Mouse (Mus musculus) spleen, postnatal 10 days (tissue): ENCODE results near the gene Smim24.
A peak's percentile ranks its signal among the peaks of the same experiment; 100 is the strongest.

Experiments used
- DNase-seq, 2 experiments: peaks; one replicate each; pipeline ENCODE4 v3.0.0; 2021 to 2022; ENCODE audit warnings: low spot score in 2 of 2

Smim24 gene

DNA sequence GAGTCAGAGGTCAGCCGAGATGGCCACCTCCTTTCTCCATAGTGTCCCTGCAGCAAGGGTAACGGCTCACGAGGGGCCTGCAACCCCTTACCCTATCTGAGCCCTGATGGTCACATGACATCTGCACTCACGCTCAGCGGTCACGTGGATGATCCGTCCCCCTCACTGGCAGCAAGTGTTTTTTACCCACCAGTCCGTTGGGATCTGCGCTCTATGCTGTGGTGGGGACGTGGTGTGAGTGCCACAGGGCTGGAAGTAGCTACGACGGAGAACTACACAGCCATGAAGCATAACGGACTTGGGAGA lies 15.5 kb downstream of the Smim24 start:
- no peak for DNase-seq

GRCm38 (mm10) chr10:81408871-81409291 lies 16.0 kb downstream of the Smim24 start:
- DNase-seq = peak; percentile 75 to 90

- no peak for DNase-seq
Measured at GRCm38 (mm10) chr10:81409330-81409729, 16.5 kb downstream of the Smim24 start.

DNA sequence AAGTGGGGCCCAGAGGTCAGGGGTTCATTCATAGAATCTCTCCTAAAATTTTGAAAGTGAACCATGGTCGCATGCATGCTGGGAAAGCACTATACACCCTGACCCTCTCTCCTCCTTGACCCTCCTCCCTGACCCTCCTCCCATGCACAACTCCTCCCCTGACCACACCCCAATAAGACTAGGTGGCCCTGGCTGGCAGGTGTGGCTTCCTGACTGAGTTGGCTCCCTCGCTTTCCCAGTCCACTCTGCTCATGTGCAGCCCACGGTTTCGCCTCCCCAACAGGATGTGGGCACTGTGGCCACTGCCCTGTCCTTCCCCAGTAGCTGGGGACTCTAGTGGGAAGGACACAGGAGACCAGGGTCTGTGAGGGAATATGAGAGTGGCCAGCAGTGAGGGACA lies 17.5 kb downstream of the Smim24 start:
- DNase-seq = peak in 1 of 2 experiments; percentile 27

DNA sequence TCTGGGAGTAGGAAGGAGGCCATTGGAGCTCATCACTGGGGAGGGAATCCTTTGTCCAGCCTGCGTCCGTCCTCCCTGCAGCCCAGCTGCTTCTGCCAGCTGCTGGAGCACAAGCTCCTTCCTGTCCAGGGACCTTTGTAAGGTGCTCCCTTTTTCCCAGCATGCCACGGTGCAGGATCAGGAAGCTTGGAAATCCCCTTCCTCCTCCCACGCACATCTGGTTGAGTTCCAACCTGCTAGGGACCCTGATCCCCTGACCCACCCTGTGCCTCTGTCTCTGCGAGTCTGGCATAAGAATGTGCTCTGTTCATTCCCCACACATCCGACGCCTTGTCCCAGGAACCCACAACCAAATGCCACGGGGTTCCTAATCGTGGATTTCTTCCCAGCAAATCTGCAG lies 18.1 kb downstream of the Smim24 start:
- no peak for DNase-seq

DNA sequence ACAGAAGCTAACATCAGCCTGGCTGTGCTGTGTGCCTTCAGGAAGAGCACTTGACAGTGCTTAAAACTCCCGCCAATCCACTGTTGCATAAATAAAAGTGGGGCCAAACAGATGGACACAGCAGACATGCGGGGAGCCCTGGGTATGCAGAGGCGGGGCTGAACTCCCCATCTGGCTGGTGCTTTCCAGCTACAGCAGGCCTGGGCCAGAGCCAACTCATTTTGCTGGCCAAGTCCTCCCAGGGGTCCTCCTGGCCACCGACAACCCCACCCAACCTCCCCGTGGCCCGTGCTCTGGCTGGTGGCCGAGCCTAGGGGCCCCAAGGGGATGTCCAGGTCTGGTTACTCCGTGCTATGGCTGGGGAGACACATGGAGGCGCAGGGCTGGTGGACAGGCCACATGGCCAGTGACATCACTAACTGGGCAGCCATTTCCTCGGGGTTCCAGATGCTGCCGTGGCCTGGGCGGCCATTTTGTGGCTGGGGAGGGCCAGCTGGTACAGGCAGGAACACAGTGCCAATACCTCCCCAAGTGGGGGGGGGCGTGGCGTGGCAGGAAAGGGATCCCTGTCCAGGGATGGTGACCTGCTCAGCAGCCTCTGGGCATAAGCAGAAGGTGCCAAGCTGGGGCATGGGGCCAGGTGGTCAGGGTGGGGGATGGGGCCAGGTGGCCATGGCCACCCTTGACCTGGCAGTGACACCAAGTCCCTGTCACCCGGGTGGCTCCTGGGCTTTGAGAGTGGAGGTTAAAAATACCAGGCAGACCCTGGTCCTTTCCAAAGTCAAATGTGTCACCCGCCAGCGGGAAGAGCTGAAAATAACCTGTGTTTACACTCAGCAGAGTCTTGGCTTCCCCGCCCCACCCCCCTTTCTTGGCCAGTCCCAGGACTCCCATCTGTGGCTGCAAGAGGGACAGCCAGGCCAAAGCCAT lies 18.9 kb downstream of the Smim24 start:
- peak in 1 of 2 experiments; percentile 44 for DNase-seq

GRCm38 (mm10) chr10:81412586-81413309 lies 19.9 kb downstream of the Smim24 start:
- DNase-seq = no peak

- DNase-seq = peak in 1 of 2 experiments; percentile 68
Measured at GRCm38 (mm10) chr10:81413310-81414261, 20.7 kb downstream of the Smim24 start.

DNA sequence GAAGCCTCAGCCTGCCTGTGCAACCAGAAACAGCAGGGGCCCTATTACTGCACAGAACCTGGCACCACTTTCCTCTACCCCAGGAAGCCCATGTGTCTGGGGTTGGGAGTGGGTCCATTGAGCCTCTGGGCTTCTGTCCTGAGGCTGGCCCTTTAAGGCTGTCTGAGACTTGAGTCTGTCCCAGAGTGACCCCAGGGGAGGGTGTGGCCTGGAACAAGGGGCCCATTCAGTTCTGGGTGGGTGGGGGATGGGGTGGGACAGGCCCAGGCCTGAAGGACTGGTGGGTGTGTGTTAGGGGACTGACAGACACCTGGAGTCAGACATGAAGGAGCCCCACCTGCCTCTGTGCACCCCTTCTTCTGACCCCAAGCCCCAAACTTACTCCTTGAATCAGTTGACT lies 21.8 kb downstream of the Smim24 start:
- DNase-seq = no peak

DNA sequence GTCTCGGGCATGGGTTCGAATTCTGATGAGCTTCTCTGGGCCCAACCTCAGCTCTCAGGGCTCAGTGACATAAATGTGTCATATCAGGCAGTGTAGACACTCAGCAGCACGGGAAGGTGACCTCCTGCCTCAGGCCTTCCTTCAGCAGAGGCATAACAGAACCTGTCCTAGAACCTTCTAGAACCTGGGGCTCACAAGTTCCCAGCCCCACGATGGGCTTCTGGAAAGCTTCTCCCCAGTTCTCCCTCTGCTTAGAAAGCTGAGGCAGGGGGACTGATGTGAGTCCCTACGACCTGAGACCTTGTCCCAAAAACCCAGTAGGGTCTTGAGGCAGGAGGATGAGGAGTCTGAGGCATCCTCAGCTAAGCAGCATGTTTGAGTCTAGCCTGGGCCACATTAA lies 22.3 kb downstream of the Smim24 start:
- DNase-seq = no peak

GRCm38 (mm10) chr10:81415549-81416310 lies 22.9 kb downstream of the Smim24 start:
- DNase-seq = no peak

GRCm38 (mm10) chr10:81416581-81417226 lies 23.9 kb downstream of the Smim24 start:
- peak in 1 of 2 experiments; percentile 57 for DNase-seq

DNA sequence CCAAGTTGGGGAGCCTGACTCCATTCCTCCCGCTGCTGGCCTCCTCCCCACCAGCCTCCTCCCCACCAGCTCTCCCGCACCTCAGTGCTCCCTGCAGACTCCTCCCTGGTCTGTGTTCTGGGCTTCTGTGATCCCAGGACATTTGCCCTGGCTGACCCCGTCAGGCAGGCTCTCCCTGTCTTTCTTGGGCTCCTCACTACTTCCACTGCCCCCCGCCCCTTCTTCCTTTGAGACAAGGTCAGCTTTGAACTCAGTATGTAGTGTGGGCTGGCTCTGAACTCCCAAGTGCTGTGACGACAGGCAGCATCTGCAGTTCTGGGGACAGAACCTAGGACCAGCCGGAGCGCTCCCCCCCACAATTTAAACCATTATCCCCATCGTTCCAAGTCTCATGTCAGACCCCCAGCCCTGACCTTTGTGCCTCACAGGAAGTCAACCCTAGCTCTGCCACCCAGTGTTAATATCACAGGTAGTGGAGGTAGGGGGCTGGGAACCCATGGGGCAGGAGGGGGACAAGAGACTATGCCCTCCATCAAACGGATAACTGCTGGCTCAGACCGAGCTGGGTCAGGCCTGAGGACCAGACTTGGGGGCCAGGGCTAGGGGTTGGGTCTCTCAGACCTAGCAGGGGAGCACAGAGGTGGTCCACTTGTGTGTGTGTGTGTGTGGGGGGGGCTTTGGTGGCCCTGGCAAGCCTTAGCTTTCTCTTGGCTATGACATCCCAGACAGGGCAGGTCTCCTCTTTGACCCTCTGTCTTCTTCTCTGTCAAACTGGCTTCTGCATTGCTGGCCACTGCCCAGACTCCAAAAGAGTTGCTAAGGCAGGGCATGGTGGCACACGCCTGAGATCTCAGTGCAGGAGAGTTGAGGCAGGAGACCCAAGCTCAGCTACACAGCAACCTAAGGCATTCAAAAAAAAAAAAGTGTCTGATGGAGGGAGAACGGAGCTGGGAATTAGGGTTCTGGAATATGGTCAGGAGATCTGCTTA lies 24.7 kb downstream of the Smim24 start:
- DNase-seq = no peak

DNA sequence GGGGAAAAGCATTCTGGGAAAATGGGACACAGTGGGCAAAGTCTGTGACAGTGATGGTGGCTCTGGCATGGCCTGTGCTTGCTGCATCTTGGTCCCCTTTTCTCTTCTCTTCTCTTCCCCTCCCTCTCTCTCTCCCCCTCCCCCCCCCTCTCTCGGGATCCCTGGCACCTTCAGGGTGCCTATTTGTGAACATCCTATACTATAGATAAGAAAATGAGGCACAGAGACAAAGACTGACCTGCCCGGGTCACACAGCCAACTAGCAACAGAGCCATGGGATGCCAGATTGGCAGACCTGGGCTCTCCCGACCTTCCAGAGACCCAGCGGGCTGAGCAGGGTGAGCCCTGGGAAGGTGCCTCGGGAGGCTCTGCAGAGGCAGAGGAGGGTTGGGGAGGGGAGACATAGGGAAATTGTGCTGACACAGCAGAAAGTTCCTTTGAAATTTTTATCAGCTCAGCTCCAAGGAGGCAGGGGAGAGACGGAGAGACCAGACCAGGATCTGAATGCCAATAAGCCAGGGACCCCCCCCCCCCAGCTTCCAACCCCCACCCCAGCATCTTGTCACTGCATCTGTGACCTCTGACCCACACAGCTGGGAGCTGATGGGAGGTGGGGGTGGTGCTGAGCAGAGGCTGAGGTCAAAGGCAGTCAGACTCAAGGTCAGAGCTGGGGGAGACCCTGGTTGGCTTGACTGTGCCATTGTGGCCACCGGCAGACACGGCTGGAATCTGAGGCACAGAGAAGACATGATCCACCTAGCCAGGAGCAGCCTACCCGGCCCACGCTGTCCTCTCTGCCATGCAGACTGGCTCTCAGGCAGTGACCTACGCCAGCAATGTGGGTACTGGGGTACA lies 25.6 kb downstream of the Smim24 start:
- no peak for DNase-seq

DNA sequence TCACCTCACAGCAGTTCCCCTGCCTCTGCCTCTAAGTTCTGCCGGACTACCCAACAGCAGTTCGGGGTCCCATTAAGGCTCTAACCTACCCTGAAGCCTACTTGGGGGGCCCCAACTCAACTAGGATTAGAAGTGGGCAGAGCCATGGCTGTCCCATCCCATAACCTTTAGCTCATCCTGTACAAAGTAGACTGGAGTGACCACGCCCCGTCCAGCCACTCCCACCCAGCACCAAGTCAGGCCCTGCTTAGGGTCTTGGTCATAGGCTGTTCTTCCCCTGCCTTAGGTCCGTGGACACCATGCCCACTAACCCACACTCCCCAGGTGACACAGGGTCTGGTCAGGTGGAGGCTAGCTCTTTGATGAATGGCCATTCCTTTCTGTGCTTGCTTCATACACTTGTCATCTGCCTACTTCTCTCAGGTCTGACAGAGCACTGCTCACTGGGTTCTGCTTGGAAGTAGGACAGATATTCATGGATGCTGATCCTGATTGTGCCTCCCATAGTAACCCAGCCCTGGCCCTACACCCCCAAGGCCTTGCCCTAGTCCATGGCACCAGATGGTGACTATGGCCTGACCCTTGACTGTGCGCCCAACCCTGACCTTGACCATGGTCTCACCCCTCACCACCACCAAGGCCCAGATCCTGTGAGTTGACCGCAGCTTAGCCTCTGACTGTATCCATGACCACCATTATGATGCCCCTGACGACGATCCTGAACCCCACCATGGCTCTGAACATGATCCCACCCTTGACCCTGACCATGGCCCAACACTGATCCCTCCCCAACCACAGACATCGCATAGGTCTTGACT lies 26.5 kb downstream of the Smim24 start:
- no peak for DNase-seq

DNA sequence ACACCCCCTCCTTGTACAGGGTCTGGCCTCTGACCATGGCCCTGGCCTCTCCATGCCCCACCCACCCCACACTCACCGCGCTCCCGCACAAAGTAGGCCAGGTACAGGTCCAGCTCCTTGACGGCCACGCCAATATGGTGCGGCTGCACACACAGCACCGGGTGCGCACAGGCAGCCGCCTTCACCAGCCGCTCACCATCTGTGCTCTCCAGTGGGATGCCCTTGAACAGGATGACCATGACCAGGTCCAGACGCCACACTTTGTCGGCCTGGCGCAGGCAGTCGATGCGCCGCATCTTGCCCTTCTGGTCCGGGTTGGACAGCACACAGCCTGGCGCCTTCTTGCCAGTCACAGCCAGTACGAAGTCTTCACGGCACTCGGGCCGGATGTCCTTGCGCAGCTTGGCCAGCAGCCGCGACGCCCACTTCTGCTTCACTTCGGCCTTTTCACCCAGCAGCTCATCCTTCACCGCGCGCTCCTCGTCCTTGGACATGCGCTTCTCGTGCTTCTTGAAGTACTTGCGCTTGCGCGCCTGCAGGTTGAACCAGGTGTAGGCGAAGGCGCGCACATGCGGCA lies 27.4 kb downstream of the Smim24 start:
- DNase-seq = no peak
